20 mouse cellular contexts compared by ENCODE assay signal in genomic region chr4:32201114-32201513, GRCm38 (mm10). TPM values are rescaled to one million over a fixed set of nuclear protein-coding genes. Genes with fewer than 3 reads are reported as not detected.
DNase-seq lines count a peak whose midpoint lies in the region; ATAC-seq lines count a peak whose summit lies in the region.
"Had no signal": no experiment of that assay in that cellular context is flagged by ENCODE, and none has a peak within 500 bp of the region (broad histone marks: within the 10 kb centered on the region; RNA-seq: fewer than 3 reads in every experiment).

No protein-coding gene starts in this region.

- peak; percentile 60 for ATAC-seq in heart, embryonic 14.5 days (ENCODE audit: insufficient number of reproducible peaks, insufficient read depth, low FRiP score, low read depth)
- ATAC-seq: forebrain, embryonic 14.5 days; hindbrain, postnatal 0 days had no signal

- whole genome bisulfite sequencing in heart, embryonic 10.5 days = 46% methylated on average over 8 of the region's 8 CpGs
- WGBS in heart, embryonic 14.5 days = 25% methylated on average over 8 of the region's 8 CpGs

- intact Hi-C loops in heart, postnatal 25 days (cut with DNase I) = no loop called here
- intact Hi-C loops in heart, postnatal 10 days (cut with DNase I) = no loop called here

- H3K27ac ChIP-seq in heart, embryonic 10.5 days = peak overlapping the region; percentile 52; the same call in 1 of the 2 replicates
- H3K27ac ChIP-seq in heart, embryonic 14.5 days (replicated peaks in 1 of 2; ENCODE audit: control insufficient read depth in 1 of 2, insufficient read depth in 1 of 2, low read depth in 2 of 2, low read length in 2 of 2) = peak overlapping the region; percentile 73 to 78
- H3K27ac ChIP-seq: embryonic facial prominence, embryonic 15.5 days; forebrain, embryonic 10.5 days; hindbrain, embryonic 13.5 days; hindbrain, postnatal 0 days had no signal

- H3K9ac ChIP-seq in heart, embryonic 14.5 days (ENCODE audit: low read length) = no peak overlapping the region
- H3K9ac ChIP-seq: embryonic facial prominence, embryonic 15.5 days; hindbrain, embryonic 13.5 days had no signal

- H3K4me3 ChIP-seq in heart, embryonic 10.5 days = no peak overlapping the region
- no peak overlapping the region for H3K4me3 ChIP-seq in heart, embryonic 14.5 days (ENCODE audit: control insufficient read depth in 1 of 2, insufficient read depth in 1 of 2, low read depth in 1 of 2, low read length in 2 of 2)
- H3K4me3 ChIP-seq: embryonic facial prominence, embryonic 15.5 days; erythroblast, embryonic 14.5 days; forebrain, embryonic 10.5 days; hindbrain, embryonic 13.5 days had no signal

- peak; percentile 48 to 65 for DNase-seq in heart, adult 18-20 months
- no peak for DNase-seq in heart, postnatal 25 days (ENCODE audit: low spot score)
- DNase-seq in heart, embryonic 10.5 days (ENCODE audit: low spot score) = no peak
- DNase-seq in heart, postnatal 10 days = peak; percentile 49 to 60
- no peak for DNase-seq in kidney, adult 11 months
- DNase-seq in left cerebral cortex, adult 9 months (ENCODE audit: low spot score in 2 of 2) = no peak
- DNase-seq: adrenal gland, postnatal 10 days; cerebellum, adult 11 months; cerebellum, adult 8-10 months; cerebellum, postnatal 14 days; embryo, embryonic 11 days; kidney, adult 2 months had no signal

- no peaks in the 10 kb centered on the region for H3K36me3 ChIP-seq in heart, embryonic 10.5 days
- H3K36me3 ChIP-seq in heart, embryonic 14.5 days (ENCODE audit: control insufficient read depth, insufficient read depth, low read length) = no peaks in the 10 kb centered on the region
- H3K36me3 ChIP-seq: embryonic facial prominence, embryonic 15.5 days; forebrain, embryonic 10.5 days; hindbrain, embryonic 13.5 days had no signal

- peaks cover 34% of the 10 kb centered on the region for H3K4me1 ChIP-seq in heart, embryonic 10.5 days
- peaks cover 22 to 37% of the 10 kb centered on the region in 2 experiments for H3K4me1 ChIP-seq in heart, embryonic 14.5 days (ENCODE audit: control insufficient read depth in 2 of 2, insufficient read depth in 2 of 2, low read length in 2 of 2)

- no peaks in the 10 kb centered on the region for H3K9me3 ChIP-seq in heart, embryonic 10.5 days
- H3K9me3 ChIP-seq in heart, embryonic 14.5 days (ENCODE audit: control insufficient read depth, low read length) = no peaks in the 10 kb centered on the region
- H3K9me3 ChIP-seq: embryonic facial prominence, embryonic 15.5 days; forebrain, embryonic 10.5 days; hindbrain, embryonic 13.5 days had no signal

- H3K4me2 ChIP-seq in heart, embryonic 14.5 days (ENCODE audit: low read length) = no peak overlapping the region
- H3K4me2 ChIP-seq: embryonic facial prominence, embryonic 15.5 days; hindbrain, embryonic 13.5 days had no signal

- H3K27me3 ChIP-seq in heart, embryonic 10.5 days (ENCODE audit: insufficient read depth, poor library complexity, severe bottlenecking) = no peaks in the 10 kb centered on the region
- H3K27me3 ChIP-seq in heart, embryonic 14.5 days (ENCODE audit: control insufficient read depth, insufficient read depth, low read length) = no peaks in the 10 kb centered on the region
- H3K27me3 ChIP-seq: embryonic facial prominence, embryonic 15.5 days; hindbrain, embryonic 13.5 days had no signal

RNA-seq across cellular contexts. Expression of gene Bach2, which starts 37.5 kb away (rescaled TPM):
- 1 to 10 TPM; 4.2 to 6.2 TPM for total RNA-seq in heart, adult 18-20 months (2021)
- total RNA-seq in heart, postnatal 25 days (2021) = 1 to 10 TPM; 6.9 to 7.9 TPM
- polyA plus RNA-seq in heart, embryonic 10.5 days (2016; fragmentation: Nextera tagmentation; extraction: Ambion mirVana) = 7.7 and 8.8 TPM in 2 replicates
- 7.3 and 8.2 TPM in 2 replicates for polyA plus RNA-seq in heart, embryonic 14.5 days (2014; fragmentation: Nextera tagmentation; extraction: Ambion mirVana)
- total RNA-seq in heart, postnatal 10 days (2021) = 10 to 100 TPM; 16.8 to 17.9 TPM
- total RNA-seq: MEL had no signal

Comparison
In these comparisons a context has a peak if more than half of its experiments do, and no peak if none do; other contexts are left out.
1. DNase-seq: peak in heart, adult 18-20 months (2 of 2) and heart, postnatal 10 days (2 of 2); none in heart, postnatal 25 days (single experiment), heart, embryonic 10.5 days (single experiment), kidney, adult 11 months (single experiment) and left cerebral cortex, adult 9 months (0 of 2).